Mouse (Mus musculus) hindbrain, embryonic 10.5 days (tissue): Measurements from ENCODE around the gene Gng8. TPM values are rescaled to one million over a fixed set of nuclear protein-coding genes. Genes with fewer than 3 reads are reported as not detected.

ENCODE experiments used
- DNase-seq: peaks from one replicate; pipeline ENCODE4 v3.0.0-alpha.2; 2017; ENCODE audit warnings: low spot score
- H3K27ac ChIP-seq: fragments of 300-500 bp; sonication (generic); 2 replicates; pipeline ENCODE4 v1.5.1; 2016; ENCODE audit warnings: mild to moderate bottlenecking, moderate library complexity
- H3K27me3 ChIP-seq: fragments of 300-500 bp; sonication (generic); 2 replicates; pipeline ENCODE4 v1.6.1; 2016; ENCODE audit warnings: mild to moderate bottlenecking; ENCODE audit not compliant: poor library complexity, insufficient read depth, severe bottlenecking
- H3K36me3 ChIP-seq: fragments of 300-500 bp; sonication (generic); 2 replicates; pipeline ENCODE4 v1.6.1; 2016; ENCODE audit warnings: mild to moderate bottlenecking, moderate library complexity
- H3K4me1 ChIP-seq: fragments of 300-500 bp; sonication (generic); replicated peaks from 2 replicates; pipeline ENCODE4 v1.6.1; 2016; ENCODE audit warnings: mild to moderate bottlenecking
- H3K4me3 ChIP-seq: fragments of 300-500 bp; sonication (generic); 2 replicates; pipeline ENCODE4 v1.5.1; 2016; ENCODE audit warnings: mild to moderate bottlenecking, moderate library complexity
- H3K9me3 ChIP-seq: fragments of 300-500 bp; sonication (generic); 2 replicates; pipeline ENCODE4 v1.6.1; 2016; ENCODE audit warnings: mild to moderate bottlenecking, moderate library complexity
- WGBS: fragments of 180-500 bp; shearing (Covaris S2); methylation state at CpG from one replicate; pipeline ENCODE4 v1.1.7; 2016; 5-methylcytosine and 5-hydroxymethylcytosine counted together
- polyA plus RNA-seq: library from polyadenylated mRNA; unstranded; fragments of >200 nt; fragmentation: Nextera tagmentation; extraction: Ambion mirVana; gene quantifications from 2 replicates; pipeline ENCODE4 v1.2.1, GENCODE M21; 2016

Gng8 gene
- polyA plus RNA-seq, 1 experiment from 2014 or later, result 9.0 TPM

DNA sequence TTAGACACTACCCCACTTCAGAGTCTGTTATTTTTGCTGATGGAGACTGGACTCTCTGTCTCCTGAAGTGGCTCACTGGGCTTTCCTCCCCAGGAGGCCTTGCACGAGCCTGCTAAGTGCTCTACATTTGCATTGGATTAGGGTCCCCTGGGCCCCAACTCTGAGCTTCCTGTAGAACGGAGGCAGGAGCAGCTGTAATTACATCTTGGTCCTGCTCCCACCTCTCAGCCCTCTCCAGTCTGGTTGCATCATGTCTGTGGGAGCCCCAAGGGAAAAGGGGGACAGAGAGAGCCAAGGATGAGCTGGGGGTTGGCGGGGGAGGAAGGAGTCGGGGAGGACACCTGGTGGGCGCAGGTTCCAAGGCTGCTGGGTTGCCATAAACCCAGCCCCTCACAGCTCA lies 8.9 kb downstream of the Gng8 start:
- Histone ChIP-seq H3K36me3 (no peaks in the 10 kb centered on the region), H3K27me3 (peaks cover 20% of the 10 kb centered on the region), H3K27ac (peak overlapping the region; percentile 40), H3K4me1 (peaks cover 41% of the 10 kb centered on the region), H3K4me3 (no peak overlapping the region), H3K9me3 (peaks cover 3% of the 10 kb centered on the region; the same call in 1 of the 2 replicates)
- WGBS, result 22% methylated on average over 5 of the region's 5 CpGs
- no peak for DNase-seq

DNA sequence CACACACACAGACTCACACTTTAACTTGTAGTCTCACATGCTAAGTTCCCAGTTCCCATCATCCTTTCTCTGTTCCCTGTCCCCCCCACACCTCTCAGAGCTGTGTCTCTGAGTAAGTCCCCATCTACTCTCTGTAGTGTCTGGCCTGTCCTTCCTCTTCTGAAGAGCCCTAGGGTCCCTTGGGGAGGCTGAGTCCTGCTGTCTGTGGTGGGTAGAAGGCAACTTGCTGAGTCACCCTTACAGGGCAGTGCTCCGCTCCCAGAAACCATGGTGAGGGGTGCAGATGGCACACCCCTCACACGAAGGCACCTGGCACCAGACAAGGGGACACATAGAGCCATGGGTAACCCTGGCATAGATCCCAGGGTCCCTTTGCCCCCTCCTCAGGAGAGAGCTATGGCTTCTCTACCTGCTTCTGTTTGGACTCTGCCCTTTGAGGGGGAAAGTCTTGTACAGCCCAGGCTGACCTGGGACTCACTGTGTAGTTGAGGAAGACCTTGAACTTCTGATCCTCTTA lies 11.9 kb downstream of the Gng8 start:
- 86% methylated on average over 2 of the region's 2 CpGs for WGBS
- H3K4me3 ChIP-seq, result no peak overlapping the region

DNA sequence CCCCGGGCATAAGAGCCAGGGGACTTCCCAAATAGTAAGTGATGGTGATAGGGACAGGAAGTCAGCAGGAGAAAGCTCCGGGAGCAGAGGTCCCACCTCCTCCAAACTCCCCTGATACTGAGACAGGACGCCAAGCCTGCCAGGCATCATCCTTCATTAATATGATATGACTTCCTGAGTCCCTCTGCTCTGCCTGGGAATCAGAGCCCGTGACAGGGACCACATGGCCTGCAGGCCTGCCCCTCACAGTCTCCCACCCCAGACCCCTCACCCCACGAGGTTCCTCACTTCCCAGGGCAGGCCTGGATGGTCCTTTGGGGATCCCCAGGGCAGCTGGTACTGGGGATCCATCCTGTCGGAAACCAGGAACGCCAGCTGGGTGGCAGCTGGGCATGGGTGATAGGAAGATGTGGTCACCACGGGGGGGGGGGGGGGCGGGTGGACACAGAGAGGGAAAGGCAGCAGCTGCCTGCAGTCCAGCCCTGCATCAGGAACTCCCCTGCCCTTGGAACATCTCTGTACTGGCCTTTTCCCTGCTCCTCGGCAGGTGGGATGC lies 12.6 kb downstream of the Gng8 start:
- DNase-seq, result no peak
- Histone ChIP-seq H3K27ac (0 out of 2 replicates have a peak overlapping the region, but pooled peaks have one; percentile 50), H3K36me3 (no peaks in the 10 kb centered on the region), H3K9me3 (no peaks in the 10 kb centered on the region), H3K27me3 (peaks cover 31% of the 10 kb centered on the region), H3K4me3 (no peak overlapping the region), H3K4me1 (peaks cover 71% of the 10 kb centered on the region)
- WGBS, result 61% methylated on average over 9 of the region's 10 CpGs

More for the DNA sequence above, 11.9 kb downstream of the Gng8 start:
- no peak for DNase-seq
- Histone ChIP-seq H3K27me3 (peaks cover 26% of the 10 kb centered on the region), H3K9me3 (no peaks in the 10 kb centered on the region), H3K27ac (peak overlapping the region; percentile 50; the same call in 1 of the 2 replicates), H3K36me3 (no peaks in the 10 kb centered on the region), H3K4me1 (peaks cover 64% of the 10 kb centered on the region)

DNA sequence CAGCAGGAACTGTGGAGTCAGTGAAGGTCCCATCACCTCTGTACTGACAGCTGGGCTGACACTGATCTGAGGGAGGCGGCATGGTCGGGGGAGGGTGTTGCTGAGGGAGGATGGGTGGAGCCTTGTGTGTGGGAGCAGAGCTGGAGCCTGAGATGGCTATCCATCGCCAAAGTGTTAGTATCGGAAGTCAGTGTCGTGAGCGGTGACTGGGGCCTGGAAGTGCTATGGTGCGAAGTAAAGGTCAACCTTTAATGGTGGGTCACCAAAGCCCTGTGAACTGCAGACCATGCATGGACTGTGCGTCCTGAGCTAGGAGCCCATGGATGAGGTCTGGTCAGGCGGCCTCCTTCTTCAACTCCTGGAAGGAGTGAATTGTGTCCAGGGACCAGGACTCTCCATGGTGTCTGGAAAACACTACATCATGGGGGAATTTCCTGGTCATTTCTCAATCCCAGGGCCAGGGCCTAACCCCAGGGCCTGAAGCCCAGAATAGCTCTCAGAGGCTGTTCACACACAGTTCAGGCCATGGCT lies 14.0 kb downstream of the Gng8 start:
- Histone ChIP-seq H3K27me3 (peaks cover 26% of the 10 kb centered on the region), H3K27ac (peak overlapping the region; percentile 66), H3K4me1 (peaks cover 66% of the 10 kb centered on the region), H3K4me3 (no peak overlapping the region), H3K9me3 (no peaks in the 10 kb centered on the region), H3K36me3 (no peaks in the 10 kb centered on the region)
- WGBS, result 53% methylated on average over 9 of the region's 9 CpGs
- DNase-seq, result no peak

DNA sequence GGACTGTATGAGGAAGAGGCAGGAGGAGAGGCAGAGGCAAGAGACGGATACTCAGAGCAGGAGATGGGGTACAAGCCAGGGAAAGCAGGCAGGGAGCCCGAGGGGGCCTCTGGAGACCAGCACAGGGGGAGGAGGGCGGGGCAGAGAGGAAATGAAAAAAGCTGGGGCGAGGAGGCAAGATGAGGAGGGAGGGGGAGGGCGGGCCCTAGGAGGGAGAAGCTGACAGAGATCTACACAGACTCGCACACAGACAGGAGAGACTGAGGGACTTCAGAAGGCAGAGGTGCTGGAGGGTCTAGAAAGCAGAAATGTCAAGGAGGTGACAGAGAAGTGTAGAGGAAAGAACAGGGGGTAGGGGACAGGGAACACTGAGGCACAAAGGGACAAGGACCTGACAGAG lies 14.7 kb downstream of the Gng8 start, which contains the start of gene Ptgir:
TSS of gene Ptgir (plus strand) at position 210 of the 400 bp plus-strand sequence.
- Histone ChIP-seq H3K4me3 (no peak within 1 kb of the TSS), H3K4me1 (peaks cover 61% of the 10 kb centered on the region), H3K27me3 (peaks cover 25% of the 10 kb centered on the region), H3K27ac (peak within 1 kb of the TSS; percentile 66), H3K36me3 (no peaks in the 10 kb centered on the region), H3K9me3 (no peaks in the 10 kb centered on the region)
- DNase-seq, result no peak
- 26% methylated on average over 6 of the region's 6 CpGs for WGBS

DNA sequence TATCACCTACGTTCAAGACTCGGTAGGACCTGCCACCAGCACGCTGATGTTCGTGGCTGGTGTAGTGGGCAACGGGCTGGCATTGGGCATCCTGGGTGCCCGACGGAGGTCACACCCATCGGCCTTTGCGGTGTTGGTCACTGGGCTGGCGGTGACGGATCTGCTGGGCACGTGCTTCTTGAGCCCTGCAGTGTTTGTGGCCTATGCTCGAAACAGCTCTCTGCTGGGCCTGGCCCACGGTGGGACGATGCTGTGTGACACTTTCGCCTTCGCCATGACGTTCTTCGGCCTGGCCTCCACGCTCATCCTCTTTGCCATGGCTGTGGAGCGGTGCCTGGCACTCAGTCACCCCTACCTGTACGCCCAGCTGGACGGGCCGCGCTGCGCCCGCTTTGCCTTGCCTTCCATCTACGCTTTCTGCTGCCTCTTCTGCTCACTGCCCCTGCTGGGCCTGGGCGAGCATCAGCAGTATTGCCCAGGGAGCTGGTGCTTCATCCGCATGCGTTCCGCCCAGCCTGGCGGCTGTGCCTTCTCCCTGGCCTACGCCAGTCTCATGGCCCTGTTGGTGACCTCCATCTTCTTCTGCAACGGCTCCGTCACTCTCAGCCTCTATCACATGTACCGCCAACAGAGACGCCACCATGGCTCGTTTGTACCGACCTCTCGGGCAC lies 15.4 kb downstream of the Gng8 start:
- peaks cover 23% of the 10 kb centered on the region for H3K27me3 ChIP-seq
- WGBS, result 94% methylated on average over 41 of the region's 41 CpGs
- DNase-seq, result no peak
- peak overlapping the region; percentile 66 for H3K27ac ChIP-seq
- H3K9me3 ChIP-seq, result no peaks in the 10 kb centered on the region
- no peak overlapping the region for H3K4me3 ChIP-seq
- no peaks in the 10 kb centered on the region for H3K36me3 ChIP-seq
- H3K4me1 ChIP-seq, result peaks cover 56% of the 10 kb centered on the region

DNA sequence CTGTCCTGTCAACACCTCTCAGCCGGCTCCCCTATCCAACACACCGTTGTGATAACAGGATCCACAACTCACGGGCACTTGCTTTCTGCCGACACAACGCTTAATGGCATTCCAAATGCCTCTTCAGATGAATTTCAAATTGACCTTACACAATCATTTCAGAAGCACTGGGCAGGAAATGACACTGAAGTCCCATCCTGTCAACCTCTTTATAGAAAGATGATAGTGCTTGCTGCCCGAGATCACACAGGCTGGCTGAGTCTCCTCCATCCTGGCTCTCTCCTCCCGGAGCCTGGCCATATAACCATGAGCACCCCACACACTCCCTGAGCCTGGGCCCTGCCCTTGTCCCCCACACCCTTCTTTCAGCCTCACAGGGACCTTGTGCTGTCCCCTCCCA lies 16.3 kb downstream of the Gng8 start:
- no peaks in the 10 kb centered on the region for H3K9me3 ChIP-seq
- H3K36me3 ChIP-seq, result no peaks in the 10 kb centered on the region
- H3K4me3 ChIP-seq, result no peak overlapping the region; the same call in 1 of the 2 replicates
- H3K27ac ChIP-seq, result 0 out of 2 replicates have a peak overlapping the region, but pooled peaks have one; percentile 30
- 83% methylated on average over 7 of the region's 7 CpGs for WGBS
- DNase-seq, result no peak
- peaks cover 23% of the 10 kb centered on the region for H3K27me3 ChIP-seq
- peaks cover 54% of the 10 kb centered on the region for H3K4me1 ChIP-seq

DNA sequence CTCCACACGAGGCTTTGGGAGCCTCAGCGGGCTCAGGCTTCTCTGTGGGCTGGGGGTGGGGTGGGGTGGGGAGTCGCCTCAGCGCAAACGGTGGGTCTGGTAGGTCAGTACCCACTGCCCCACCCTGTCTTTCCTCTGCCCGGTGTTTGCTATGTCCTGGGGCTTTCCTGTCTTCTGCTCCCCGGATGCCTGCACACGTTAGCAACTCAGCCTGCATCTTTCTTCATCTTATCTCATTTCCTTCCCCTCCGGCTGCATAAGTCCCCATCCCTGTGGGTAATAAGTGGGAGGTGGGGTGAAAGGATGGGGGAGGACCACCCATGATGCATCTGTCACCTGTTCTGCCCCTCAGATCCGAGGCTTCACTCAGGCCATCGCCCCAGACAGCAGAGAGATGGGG lies 16.8 kb downstream of the Gng8 start:
- H3K9me3 ChIP-seq, result no peaks in the 10 kb centered on the region
- WGBS, result 59% methylated on average over 11 of the region's 11 CpGs
- peak overlapping the region; percentile 30; the same call in 1 of the 2 replicates for H3K27ac ChIP-seq
- H3K27me3 ChIP-seq, result peaks cover 23% of the 10 kb centered on the region
- H3K4me3 ChIP-seq, result no peak overlapping the region; the same call in 1 of the 2 replicates
- no peaks in the 10 kb centered on the region for H3K36me3 ChIP-seq
- peaks cover 54% of the 10 kb centered on the region for H3K4me1 ChIP-seq
- no peak for DNase-seq

DNA sequence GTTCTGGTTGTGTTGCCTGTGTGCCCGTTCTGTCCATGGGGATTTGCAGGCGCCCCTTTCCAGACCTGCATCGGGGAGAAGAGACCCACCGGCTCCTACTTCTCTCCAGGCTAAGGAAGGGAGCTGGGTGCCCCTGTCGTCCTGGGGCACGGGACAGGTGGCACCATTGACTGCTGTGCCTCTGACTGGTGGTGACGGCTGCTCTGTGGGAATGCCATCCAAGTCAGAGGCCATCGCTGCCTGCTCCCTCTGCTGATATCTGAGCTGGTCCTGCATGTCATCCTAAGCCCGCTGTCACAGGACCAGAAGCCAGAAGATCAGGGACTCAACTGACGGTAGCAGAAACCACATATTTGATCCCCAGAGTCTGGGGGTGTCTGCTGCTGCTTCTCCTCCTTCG lies 17.3 kb downstream of the Gng8 start:
- Histone ChIP-seq H3K27me3 (peaks cover 22% of the 10 kb centered on the region), H3K36me3 (peaks cover 3% of the 10 kb centered on the region; the same call in 1 of the 2 replicates), H3K4me3 (no peak overlapping the region), H3K9me3 (no peaks in the 10 kb centered on the region), H3K27ac (peak overlapping the region; percentile 30), H3K4me1 (peaks cover 49% of the 10 kb centered on the region)
- DNase-seq, result no peak
- WGBS, result 67% methylated on average over 11 of the region's 11 CpGs

DNA sequence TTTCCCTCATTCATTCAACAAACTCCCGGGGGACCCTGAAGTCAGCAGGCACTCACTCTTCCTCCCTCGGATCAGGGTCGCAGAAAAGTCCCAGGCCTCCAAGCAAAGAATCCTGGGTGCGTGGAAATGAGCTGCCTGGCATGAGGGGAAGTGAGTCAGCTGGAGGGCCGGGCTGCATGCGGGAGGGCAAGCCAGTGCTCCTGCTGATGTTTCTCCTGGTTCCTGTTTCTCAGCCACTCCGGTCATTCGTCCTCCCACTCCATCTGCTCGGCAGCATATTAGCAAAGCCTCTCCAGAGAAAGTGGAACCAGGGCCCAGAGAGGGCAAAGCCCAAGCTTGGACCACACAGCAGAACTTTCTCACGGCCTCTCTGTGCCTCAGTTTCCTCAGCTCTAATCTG lies 18.3 kb downstream of the Gng8 start:
- Histone ChIP-seq H3K27ac (no peak overlapping the region), H3K4me3 (no peak overlapping the region), H3K36me3 (peaks cover 13% of the 10 kb centered on the region), H3K27me3 (peaks cover 18% of the 10 kb centered on the region), H3K9me3 (no peaks in the 10 kb centered on the region), H3K4me1 (peaks cover 41% of the 10 kb centered on the region)
- DNase-seq, result no peak
- WGBS, result 44% methylated on average over 10 of the region's 10 CpGs

DNA sequence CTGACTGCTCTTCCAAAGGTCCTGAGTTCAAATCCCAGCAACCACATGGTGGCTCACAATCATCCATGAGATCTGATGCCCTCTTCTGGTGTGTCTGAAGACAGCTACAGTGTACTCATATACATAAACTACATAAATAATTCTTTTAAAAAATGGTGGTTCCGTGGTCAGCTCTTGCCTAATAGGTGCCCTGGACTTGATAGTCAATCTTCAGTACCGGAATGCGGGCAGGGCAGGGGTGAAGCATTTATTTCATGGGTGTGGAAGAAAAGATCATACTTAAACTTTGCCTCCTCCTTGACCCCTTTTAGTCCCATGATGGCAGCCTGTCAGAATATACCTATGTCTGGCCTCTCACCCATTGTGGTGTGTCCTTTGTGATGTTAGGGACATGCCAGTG lies 20.3 kb downstream of the Gng8 start:
- WGBS, result 90% methylated on average over 3 of the region's 3 CpGs
- Histone ChIP-seq H3K27me3 (peaks cover 18% of the 10 kb centered on the region), H3K36me3 (peaks cover 33% of the 10 kb centered on the region), H3K9me3 (no peaks in the 10 kb centered on the region), H3K4me1 (peaks cover 22% of the 10 kb centered on the region), H3K27ac (no peak overlapping the region), H3K4me3 (no peak overlapping the region)
- no peak for DNase-seq

DNA sequence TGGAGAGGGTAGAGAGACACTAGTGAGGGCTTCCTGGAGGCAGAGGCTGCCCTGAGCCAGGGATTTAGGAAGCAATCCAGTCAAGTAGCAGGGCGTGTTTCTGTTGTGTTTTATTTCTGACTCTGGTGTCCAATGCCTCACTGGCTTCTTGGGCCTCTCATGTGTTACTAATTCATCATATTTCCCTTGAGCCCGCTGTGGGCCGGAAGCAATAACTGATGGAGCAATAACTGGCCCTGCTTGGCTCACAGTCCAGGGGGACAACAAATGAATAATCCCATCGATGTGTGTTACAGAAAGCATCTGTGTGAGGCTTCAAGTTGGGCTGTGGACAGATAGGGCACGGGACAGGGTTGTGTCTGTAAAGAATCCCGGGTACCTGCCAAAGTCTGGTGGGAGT lies 20.8 kb downstream of the Gng8 start:
- peaks cover 37% of the 10 kb centered on the region for H3K36me3 ChIP-seq
- no peak overlapping the region for H3K4me3 ChIP-seq
- no peaks in the 10 kb centered on the region for H3K9me3 ChIP-seq
- H3K27me3 ChIP-seq, result peaks cover 18% of the 10 kb centered on the region
- no peak for DNase-seq
- 84% methylated on average over 6 of the region's 6 CpGs for WGBS
- H3K27ac ChIP-seq, result no peak overlapping the region
- H3K4me1 ChIP-seq, result peaks cover 23% of the 10 kb centered on the region
